Mouse (Mus musculus) CH12F3 (cell line): ENCODE data around the gene Coil.
"Not testable (repeated sequence)": the region's sequence is repeated elsewhere in the genome, so short reads cannot be mapped to it uniquely, and the experiment has no call there.

Experiments
- in situ Hi-C: fragments of 300-500 bp; cut with MboI; formaldehyde crosslinking; loops from 2 replicates; pipeline ENCODE4 v1.14.3; 2020; ENCODE audit warnings: low sequenced_read_pairs

The Coil gene

GRCm38 (mm10) chr11:88966881-88967361 lies 3.1 kb upstream of the Coil start, which contains the start of gene Elobl:
Gene Elobl (minus strand): TSS chr11:88966931.
- in situ Hi-C loops, result no loop called here

DNA sequence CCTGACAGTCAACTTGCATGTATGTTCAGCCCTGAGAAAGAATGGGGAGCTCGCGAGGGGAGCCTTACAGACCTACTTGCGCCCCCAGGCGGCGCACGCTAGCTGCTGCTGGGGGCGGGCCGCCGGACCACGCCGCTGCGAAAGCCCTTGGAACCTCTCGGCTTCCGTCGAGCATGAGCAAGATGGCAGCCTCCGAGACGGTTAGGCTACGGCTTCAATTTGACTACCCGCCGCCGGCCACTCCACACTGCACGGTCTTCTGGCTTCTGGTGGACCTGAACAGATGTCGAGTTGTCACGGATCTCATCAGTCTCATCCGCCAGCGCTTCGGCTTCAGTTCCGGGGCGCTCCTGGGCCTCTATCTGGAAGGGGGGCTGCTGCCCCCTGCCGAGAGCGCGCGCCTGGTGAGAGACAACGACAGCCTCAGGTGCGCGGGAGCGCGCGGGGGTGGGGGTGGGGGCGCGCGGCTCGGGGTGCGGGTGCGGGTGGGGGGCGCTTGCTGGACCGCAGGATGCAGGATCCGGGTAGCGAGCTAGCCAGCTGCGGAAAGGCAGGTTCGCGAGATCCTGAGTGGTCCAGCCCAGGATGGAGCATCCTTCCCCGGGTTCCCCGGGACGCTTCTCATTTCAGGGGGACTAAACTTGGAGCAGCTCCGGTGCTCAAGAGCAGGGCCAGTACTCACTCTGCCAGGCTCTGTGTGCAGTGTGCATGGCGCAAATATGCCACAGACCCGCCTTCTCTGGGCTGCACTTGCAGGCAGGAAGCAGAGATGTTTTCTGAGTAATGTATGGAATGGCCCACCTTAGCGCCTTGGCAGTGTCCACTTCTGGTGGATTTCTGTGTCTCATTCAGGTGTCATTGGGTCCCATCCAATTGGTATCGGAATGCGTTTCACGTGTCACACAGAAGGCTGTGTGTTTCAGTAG lies 4.0 kb downstream of the Coil start:
- in situ Hi-C loops, result no loop called here

DNA sequence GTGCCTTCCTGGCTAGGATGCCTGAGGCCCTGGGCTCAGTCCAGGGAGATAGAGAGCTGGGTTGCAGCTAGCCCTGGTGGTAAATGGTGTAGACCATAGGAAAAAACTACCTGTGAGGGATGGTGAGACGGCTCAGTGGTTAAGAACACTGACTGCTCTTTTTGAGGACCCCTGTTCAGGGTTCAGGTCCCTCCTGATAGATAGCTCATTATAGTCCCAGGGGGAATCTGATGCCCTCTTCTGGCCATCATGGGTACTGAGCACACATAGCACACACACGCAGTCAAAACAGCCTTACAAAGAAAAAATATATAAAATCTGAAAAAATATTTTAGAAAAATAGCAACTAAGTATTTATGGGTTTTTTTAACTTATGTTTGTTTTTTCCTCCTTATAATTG lies 6.3 kb downstream of the Coil start:
- in situ Hi-C loops, result no loop called here

- in situ Hi-C loops, result no loop called here
These were observed 7.1 kb downstream of the Coil start for GRCm38 (mm10) chr11:88977188-88977587.

DNA sequence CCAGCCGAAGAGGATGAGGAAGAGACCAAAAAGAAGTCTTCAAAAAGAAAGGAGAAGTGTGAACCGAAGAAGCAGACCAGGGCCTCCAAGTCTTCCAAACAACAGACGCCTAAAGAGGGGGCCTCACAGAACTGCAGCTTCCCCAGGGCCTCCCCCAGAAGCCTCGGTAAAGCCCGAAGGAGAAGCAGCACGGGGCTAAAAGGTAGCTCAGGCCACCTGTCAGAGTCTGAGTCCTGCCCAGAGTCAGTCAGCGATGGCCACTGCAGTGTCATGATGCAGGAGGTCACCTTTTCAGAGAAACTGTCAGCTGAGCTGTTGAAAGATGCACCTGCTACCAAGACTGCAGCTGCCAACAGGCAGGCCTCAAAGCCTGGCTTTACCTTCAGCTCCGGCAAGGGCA lies 11.3 kb downstream of the Coil start:
- in situ Hi-C loops, result loop anchor here (10.0 kb wide), 1 partner anchor 53 kb away; no protein-coding TSS in a partner anchor

DNA sequence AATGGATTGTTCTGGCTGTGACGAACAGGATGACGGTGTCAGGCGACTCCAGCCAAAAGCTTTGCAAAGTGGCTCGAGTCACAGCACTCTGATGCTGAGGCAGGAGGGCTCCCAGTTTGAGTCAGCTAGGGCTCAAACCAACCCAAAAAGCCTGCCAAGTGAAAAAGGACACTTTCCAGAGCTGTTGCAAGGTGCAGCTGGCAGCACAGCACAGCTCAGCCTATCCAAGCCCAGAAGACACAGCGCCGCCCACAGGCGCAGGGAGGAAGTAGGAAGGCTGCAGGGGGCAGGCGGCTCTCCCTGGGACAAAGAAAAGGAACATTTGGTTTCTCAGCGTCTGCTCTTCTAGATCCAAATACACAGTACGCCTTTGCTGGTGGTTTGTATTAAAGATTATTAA lies 16.6 kb downstream of the Coil start:
- in situ Hi-C loops, result loop anchor here (10.0 kb wide), 1 partner anchor 48 kb away; no protein-coding TSS in a partner anchor

GRCm38 (mm10) chr11:88988956-88989355 lies 18.9 kb downstream of the Coil start:
- in situ Hi-C loops, result loop anchor here (10.0 kb wide), 1 partner anchor 46 kb away; no protein-coding TSS in a partner anchor

DNA sequence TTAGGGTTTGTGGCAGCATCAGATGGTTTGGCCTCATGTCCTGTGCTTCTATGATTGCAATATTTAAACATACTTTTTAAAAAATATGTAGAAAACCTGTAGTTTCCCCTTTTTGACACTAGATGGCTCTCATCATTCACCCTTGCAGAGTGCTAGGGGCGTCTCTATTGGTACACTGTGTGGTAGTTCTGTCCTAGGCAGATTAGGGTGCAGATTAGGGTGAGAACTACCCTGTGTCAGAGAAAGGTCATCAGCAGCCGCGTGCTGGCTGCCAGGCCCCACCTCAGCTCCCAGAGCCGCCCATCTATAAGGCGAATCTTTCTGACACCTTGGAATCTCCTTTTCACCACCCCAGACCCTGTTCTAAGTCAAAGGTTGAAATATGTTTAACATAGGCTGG lies 19.5 kb downstream of the Coil start:
- in situ Hi-C loops, result loop anchor here (10.0 kb wide), 1 partner anchor 45 kb away; no protein-coding TSS in a partner anchor

DNA sequence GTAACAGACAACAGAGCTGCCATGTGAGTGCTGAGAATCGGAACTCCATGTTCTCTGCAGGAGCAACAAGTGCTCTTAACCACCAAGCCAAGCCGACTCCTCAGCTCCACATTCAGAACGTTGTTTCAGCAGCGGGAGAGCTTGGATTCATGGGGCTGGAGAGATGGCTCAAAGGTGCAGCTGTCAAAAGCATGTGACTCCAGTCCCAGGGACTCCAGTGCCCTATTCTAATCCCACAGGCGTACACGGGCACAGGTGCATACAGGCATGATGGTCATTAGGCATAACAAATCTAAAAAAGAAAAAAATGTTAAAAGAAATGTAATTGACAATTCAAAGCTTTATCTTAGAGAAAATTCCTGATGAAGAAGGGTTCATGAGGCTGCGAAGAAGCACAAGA lies 23.1 kb downstream of the Coil start:
- in situ Hi-C loops, result no loop called here

- in situ Hi-C loops, result no loop called here
These were observed 23.6 kb downstream of the Coil start for GRCm38 (mm10) chr11:88993625-88994024.

DNA sequence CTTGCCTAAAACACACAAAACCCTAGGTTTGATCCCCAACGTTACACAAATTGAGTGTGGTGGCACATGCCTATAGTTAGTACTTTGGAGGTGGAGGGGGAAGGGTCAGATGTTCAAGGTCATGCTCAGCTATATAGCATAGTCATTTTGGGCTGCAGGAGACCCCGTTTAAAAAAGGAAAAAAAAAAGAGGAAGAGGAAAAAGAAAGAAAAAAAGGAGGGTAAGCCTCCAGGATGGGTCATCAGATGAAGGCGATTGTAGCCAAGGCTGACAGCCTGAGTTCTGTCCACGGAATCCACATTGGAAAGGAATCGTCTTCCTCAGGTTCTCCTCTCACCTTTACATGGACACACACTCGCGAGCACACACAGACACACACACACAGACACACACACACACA lies 24.4 kb downstream of the Coil start:
- in situ Hi-C loops, result no loop called here

- in situ Hi-C loops, result no loop called here
These were observed 25.6 kb downstream of the Coil start for GRCm38 (mm10) chr11:88995616-88996015.

DNA sequence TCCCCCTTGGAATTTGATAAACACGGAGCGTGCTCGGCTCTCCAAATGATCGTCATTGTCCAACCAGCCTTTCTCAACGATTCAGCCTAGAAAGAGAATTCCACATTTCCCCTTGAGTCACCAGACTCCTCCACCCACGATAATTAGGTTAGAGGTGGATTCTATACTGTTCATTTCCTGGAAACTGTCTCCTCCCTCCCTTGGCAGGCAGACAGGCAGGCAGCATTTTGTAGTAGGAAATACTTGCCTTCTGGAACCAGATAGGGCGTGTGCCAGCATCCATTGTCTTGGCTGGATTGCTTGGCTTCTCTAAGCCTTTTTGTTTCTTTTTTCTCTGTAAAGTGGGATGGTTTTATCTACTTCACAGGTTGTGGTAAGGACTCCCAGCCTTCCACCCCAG lies 26.4 kb downstream of the Coil start:
- in situ Hi-C loops, result no loop called here

DNA sequence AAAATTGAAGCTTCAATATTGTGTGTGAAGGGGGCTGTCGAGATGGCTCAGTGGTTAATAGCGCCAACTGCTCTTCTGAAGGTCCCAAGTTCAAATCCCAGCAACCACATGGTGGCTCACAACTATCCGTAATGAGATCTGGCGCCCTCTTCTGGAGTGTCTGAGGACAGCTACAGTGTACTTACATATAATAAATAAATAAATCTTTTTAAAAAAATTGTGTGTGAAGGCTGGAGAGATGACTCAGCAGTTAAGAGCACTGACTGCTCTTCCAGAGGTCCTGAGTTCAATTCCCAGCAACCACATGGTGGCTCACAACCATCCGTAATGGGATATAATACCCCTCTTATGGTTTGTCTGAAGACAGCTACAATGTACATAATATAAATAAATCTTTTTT lies 27.3 kb downstream of the Coil start:
- in situ Hi-C loops, result not testable (repeated sequence)

GRCm38 (mm10) chr11:88998406-88998805 lies 28.4 kb downstream of the Coil start:
- in situ Hi-C loops, result no loop called here

DNA sequence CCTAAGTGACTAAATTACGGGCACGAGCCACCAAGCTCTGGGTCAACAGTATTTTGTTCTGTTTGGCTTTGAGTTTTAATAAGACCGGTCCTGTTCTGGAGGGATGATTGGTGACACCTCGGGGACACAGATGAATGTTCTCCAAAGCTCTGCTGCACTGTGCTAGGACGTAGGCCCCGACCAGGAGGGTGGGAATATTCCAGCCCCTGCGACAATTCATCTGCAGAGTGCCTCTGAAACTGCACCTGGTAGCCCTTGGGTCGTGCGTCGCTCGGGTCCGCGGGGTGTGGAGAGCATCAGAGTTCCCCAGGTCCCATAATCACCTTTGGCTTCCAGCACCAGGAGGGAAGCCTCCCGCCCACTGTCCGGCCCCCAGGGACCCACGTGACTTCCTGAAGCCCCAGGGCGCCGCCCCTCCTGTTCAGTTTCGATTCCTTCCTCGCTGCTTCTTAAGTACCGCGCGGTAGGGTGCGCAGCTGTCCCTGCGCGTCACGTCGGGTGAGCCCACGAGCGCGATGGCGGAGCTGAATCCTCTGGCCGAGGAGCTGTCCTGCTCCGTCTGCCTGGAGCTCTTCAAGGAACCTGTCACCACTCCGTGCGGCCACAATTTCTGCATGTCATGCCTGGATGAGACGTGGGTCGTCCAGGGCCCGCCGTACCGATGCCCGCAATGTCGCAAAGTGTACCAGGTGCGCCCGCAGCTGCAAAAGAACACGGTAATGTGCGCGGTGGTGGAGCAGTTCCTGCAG lies 29.1 kb downstream of the Coil start, which contains the start of gene Trim25:
Gene Trim25, plus strand, starts transcription at position 403 of the 749 bp plus-strand sequence.
- in situ Hi-C loops, result no loop called here

GRCm38 (mm10) chr11:88999723-89000526 lies 29.9 kb downstream of the Coil start:
- in situ Hi-C loops, result loop anchor here (5.0 kb wide), 1 partner anchor 37 kb away; no protein-coding TSS in a partner anchor

- in situ Hi-C loops, result loop anchor here (5.0 kb wide), 1 partner anchor 37 kb away; no protein-coding TSS in a partner anchor
These were observed 30.4 kb downstream of the Coil start for GRCm38 (mm10) chr11:89000527-89000819.

GRCm38 (mm10) chr11:89001569-89001968 lies 31.5 kb downstream of the Coil start:
- in situ Hi-C loops, result loop anchor here (5.0 kb wide), 1 partner anchor 36 kb away; no protein-coding TSS in a partner anchor

DNA sequence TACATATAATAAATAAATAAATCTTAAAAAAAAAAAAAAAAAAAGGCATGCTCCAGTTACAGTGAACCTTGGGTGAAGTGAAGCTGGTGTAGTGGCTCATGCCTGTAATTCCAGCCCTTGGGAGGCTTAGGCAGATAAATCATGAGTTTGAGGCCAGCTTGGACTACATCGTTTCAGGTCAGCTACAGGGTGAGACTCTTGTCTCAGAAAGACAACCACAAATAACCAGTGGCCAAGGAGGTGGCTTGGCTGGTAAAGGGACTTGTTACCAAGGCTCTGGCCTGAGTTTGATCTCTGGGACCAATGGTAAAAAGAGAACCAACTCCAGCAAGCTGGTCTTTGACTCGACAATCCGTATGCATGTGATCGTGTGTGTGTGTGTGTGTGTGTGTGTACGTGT lies 32.0 kb downstream of the Coil start:
- in situ Hi-C loops, result loop anchor here (5.0 kb wide), 1 partner anchor 35 kb away; no protein-coding TSS in a partner anchor
